Mouse (Mus musculus): ENCODE data around the gene Cgnl1. TPM values are rescaled to one million over a fixed set of nuclear protein-coding genes. Genes with fewer than 3 reads are reported as not detected.

Gene Cgnl1
- polyA plus RNA-seq, 3 experiments from 2014 or later = not detected

- ATAC-seq = no peak
Observed at GRCm38 (mm10) chr9:71766306-71766705, 5.1 kb downstream of the Cgnl1 start.

- ATAC-seq = no peak
Observed at GRCm38 (mm10) chr9:71764551-71764950, 6.9 kb downstream of the Cgnl1 start.

GRCm38 (mm10) chr9:71763273-71763672 lies 8.1 kb downstream of the Cgnl1 start:
- no peak for ATAC-seq

- no peak for ATAC-seq
Observed at GRCm38 (mm10) chr9:71761663-71762062, 9.7 kb downstream of the Cgnl1 start.

GRCm38 (mm10) chr9:71760518-71761141 lies 10.8 kb downstream of the Cgnl1 start:
- ATAC-seq = no peak

GRCm38 (mm10) chr9:71759893-71760292 lies 11.5 kb downstream of the Cgnl1 start:
- no peak for ATAC-seq

- no peak for ATAC-seq
Observed at GRCm38 (mm10) chr9:71757386-71757785, 14.0 kb downstream of the Cgnl1 start.

- ATAC-seq = no peak
Observed at GRCm38 (mm10) chr9:71756916-71757315, 14.5 kb downstream of the Cgnl1 start.

GRCm38 (mm10) chr9:71753981-71754380 lies 17.4 kb downstream of the Cgnl1 start:
- no peak for ATAC-seq

GRCm38 (mm10) chr9:71753529-71753928 lies 17.9 kb downstream of the Cgnl1 start:
- ATAC-seq = no peak

- no peak for ATAC-seq
Observed at GRCm38 (mm10) chr9:71753117-71753516, 18.3 kb downstream of the Cgnl1 start.

- no peak for ATAC-seq
Observed at GRCm38 (mm10) chr9:71750015-71750672, 21.3 kb downstream of the Cgnl1 start.

- no peak for ATAC-seq
Observed at GRCm38 (mm10) chr9:71746405-71746804, 25.0 kb downstream of the Cgnl1 start.

GRCm38 (mm10) chr9:71738081-71738930 lies 33.1 kb downstream of the Cgnl1 start:
- no peak for ATAC-seq

- ATAC-seq = no peak
Observed at GRCm38 (mm10) chr9:71737257-71738023, 34.0 kb downstream of the Cgnl1 start.

- ATAC-seq = no peak
Observed at GRCm38 (mm10) chr9:71735886-71736285, 35.5 kb downstream of the Cgnl1 start.

GRCm38 (mm10) chr9:71733559-71733958 lies 37.8 kb downstream of the Cgnl1 start:
- no peak for ATAC-seq

- no peak for ATAC-seq
Observed at GRCm38 (mm10) chr9:71728822-71729311, 42.5 kb downstream of the Cgnl1 start.

GRCm38 (mm10) chr9:71727233-71727632 lies 44.2 kb downstream of the Cgnl1 start:
- no peak for ATAC-seq

- ATAC-seq = no peak
Observed at GRCm38 (mm10) chr9:71726121-71726520, 45.3 kb downstream of the Cgnl1 start.

- no peak for ATAC-seq
Observed at GRCm38 (mm10) chr9:71722366-71722765, 49.0 kb downstream of the Cgnl1 start.

- ATAC-seq = no peak
Observed at GRCm38 (mm10) chr9:71716995-71717394, 54.4 kb downstream of the Cgnl1 start.

GRCm38 (mm10) chr9:71710776-71711175 lies 60.6 kb downstream of the Cgnl1 start:
- no peak for ATAC-seq
